Mouse (Mus musculus) liver, postnatal 0 days (tissue): ENCODE measurements around the gene Rcan2.

Experiments used
- CTCF ChIP-seq: sonication (generic); IDR thresholded peaks from 2 replicates; pipeline ENCODE4 v1.5.1; 2016; ENCODE audit warnings: antibody characterized with exemption, low read depth
- EP300 ChIP-seq: IDR thresholded peaks from 2 replicates; pipeline ENCODE4 v1.6.1; 2016; ENCODE audit warnings: antibody characterized with exemption, low read depth, mild to moderate bottlenecking

- TF ChIP-seq CTCF = no peak
- no peak for TF ChIP-seq EP300
Observed at GRCm38 (mm10) chr17:43802414-43802813, 1.3 kb downstream of the Rcan2 start.
